Mouse (Mus musculus): ENCODE data around the gene Gzmm. TPM values are rescaled to one million over a fixed set of nuclear protein-coding genes. Genes with fewer than 3 reads are reported as not detected.

Gene Gzmm
- polyA plus RNA-seq, 1 experiment: 0.71 TPM

- Histone ChIP-seq H3K4me2 (ENCODE audit: low read depth) (peak overlapping the region; percentile 96), H3K27me3 (ENCODE audit: control insufficient read depth, insufficient read depth, insufficient read length) (no peaks in the 10 kb centered on the region), H3ac (ENCODE audit: control insufficient read depth, insufficient read length) (no peak overlapping the region), H3K79me2 (ENCODE audit: control insufficient read depth, insufficient read depth) (peaks cover 47% of the 10 kb centered on the region), H3K4me3 (peak overlapping the region; percentile 93), H3K36me3 (ENCODE audit: control insufficient read depth, insufficient read depth) (peaks cover 18% of the 10 kb centered on the region)
- TF ChIP-seq MYOG (IDR thresholded peaks at IDR 0.05; ENCODE audit: control insufficient read depth in 1 of 3, insufficient read depth in 1 of 3, insufficient read length in 2 of 3, low read depth in 2 of 3): peak in 1 of 3 experiments; percentile 89
- TF ChIP-seq CEBPB (IDR thresholded peaks at IDR 0.05; ENCODE audit: insufficient read depth, poor library complexity, severe bottlenecking): no peak
- no peak for TF ChIP-seq TCF12 (IDR thresholded peaks at IDR 0.05; ENCODE audit: insufficient read depth, poor library complexity, severe bottlenecking)
- peak in 1 of 3 experiments; percentile 69 for TF ChIP-seq MYOD1 (IDR thresholded peaks at IDR 0.05; ENCODE audit: control insufficient read depth in 1 of 3, insufficient read length in 2 of 3, low read depth in 2 of 3)
- no peak for TF ChIP-seq POLR2AphosphoS2 (IDR thresholded peaks at IDR 0.05; ENCODE audit: insufficient read length, low read depth)
- no peak for TF ChIP-seq TCF3 (IDR thresholded peaks at IDR 0.05; ENCODE audit: insufficient read length, low read depth)
Observed at GRCm38 (mm10) chr10:79707162-79707561, 18.3 kb downstream of the Gzmm start.

- Histone ChIP-seq H3ac (ENCODE audit: control insufficient read depth, insufficient read length) (no peak overlapping the region), H3K36me3 (ENCODE audit: control insufficient read depth, insufficient read depth) (peaks cover 18% of the 10 kb centered on the region), H3K79me2 (ENCODE audit: control insufficient read depth, insufficient read depth) (peaks cover 47% of the 10 kb centered on the region), H3K4me3 (peak overlapping the region; percentile 93), H3K4me2 (ENCODE audit: low read depth) (peak overlapping the region; percentile 96), H3K27me3 (ENCODE audit: control insufficient read depth, insufficient read depth, insufficient read length) (no peaks in the 10 kb centered on the region)
- TF ChIP-seq POLR2AphosphoS2 (IDR thresholded peaks at IDR 0.05; ENCODE audit: insufficient read length, low read depth) (peak; percentile 21), E2F4 (IDR thresholded peaks at IDR 0.05; ENCODE audit: insufficient read depth) (no peak)
Observed at GRCm38 (mm10) chr10:79707759-79708158, 18.9 kb downstream of the Gzmm start.

GRCm38 (mm10) chr10:79708668-79709067 is 19.8 kb downstream of the Gzmm start:
- Histone ChIP-seq H3K36me3 (ENCODE audit: control insufficient read depth, insufficient read depth) (peaks cover 18% of the 10 kb centered on the region), H3K4me2 (ENCODE audit: low read depth) (peak overlapping the region; percentile 30)
- TF ChIP-seq TCF12 (IDR thresholded peaks at IDR 0.05; ENCODE audit: insufficient read depth, poor library complexity, severe bottlenecking): no peak
- TF ChIP-seq POLR2A (IDR thresholded peaks at IDR 0.05; ENCODE audit: insufficient read length, low read depth): no peak
- peak in 2 of 3 experiments; percentile 63 to 84 for TF ChIP-seq MYOD1 (IDR thresholded peaks at IDR 0.05; ENCODE audit: control insufficient read depth in 1 of 3, insufficient read length in 2 of 3, low read depth in 2 of 3)
- no peak for TF ChIP-seq E2F4 (IDR thresholded peaks at IDR 0.05; ENCODE audit: insufficient read depth)
- peak; percentile 52 for TF ChIP-seq POLR2AphosphoS2 (IDR thresholded peaks at IDR 0.05; ENCODE audit: insufficient read length, low read depth)
- no peak for TF ChIP-seq MAX (IDR thresholded peaks at IDR 0.05; ENCODE audit: low read depth)
- TF ChIP-seq MYOG (IDR thresholded peaks at IDR 0.05; ENCODE audit: control insufficient read depth in 1 of 3, insufficient read depth in 1 of 3, insufficient read length in 2 of 3, low read depth in 2 of 3): peak in 2 of 3 experiments; percentile 89 to 93
- TF ChIP-seq TCF3 (IDR thresholded peaks at IDR 0.05; ENCODE audit: insufficient read length, low read depth): no peak
- no peak for TF ChIP-seq REST (IDR thresholded peaks at IDR 0.05; ENCODE audit: insufficient read depth, insufficient read length)
- no peak for TF ChIP-seq USF1 (IDR thresholded peaks at IDR 0.05; ENCODE audit: low read depth)
- no peak for TF ChIP-seq SRF (IDR thresholded peaks at IDR 0.05; ENCODE audit: control insufficient read depth, insufficient read length, low read depth)
- TF ChIP-seq CEBPB (IDR thresholded peaks at IDR 0.05; ENCODE audit: insufficient read depth, poor library complexity, severe bottlenecking): no peak

GRCm38 (mm10) chr10:79709307-79709706 is 20.5 kb downstream of the Gzmm start:
- no peaks in the 10 kb centered on the region for H3K27me3 ChIP-seq (ENCODE audit: control insufficient read depth, insufficient read depth, insufficient read length)
- peaks cover 18% of the 10 kb centered on the region for H3K36me3 ChIP-seq (ENCODE audit: control insufficient read depth, insufficient read depth)
- TF ChIP-seq MYOG (IDR thresholded peaks at IDR 0.05; ENCODE audit: control insufficient read depth in 1 of 3, insufficient read depth in 1 of 3, insufficient read length in 2 of 3, low read depth in 2 of 3) (peak in 2 of 3 experiments; percentile 66 to 77), USF1 (IDR thresholded peaks at IDR 0.05; ENCODE audit: low read depth) (no peak), E2F4 (IDR thresholded peaks at IDR 0.05; ENCODE audit: insufficient read depth) (no peak), MYOD1 (IDR thresholded peaks at IDR 0.05; ENCODE audit: control insufficient read depth in 1 of 3, insufficient read length in 2 of 3, low read depth in 2 of 3) (peak in 1 of 3 experiments; percentile 31), MAX (IDR thresholded peaks at IDR 0.05; ENCODE audit: low read depth) (no peak)
- no peak overlapping the region for H3K4me3 ChIP-seq
- H3ac ChIP-seq (ENCODE audit: control insufficient read depth, insufficient read length): no peak overlapping the region
- H3K4me2 ChIP-seq (ENCODE audit: low read depth): peak overlapping the region; percentile 6
- peaks cover 47% of the 10 kb centered on the region for H3K79me2 ChIP-seq (ENCODE audit: control insufficient read depth, insufficient read depth)

More at GRCm38 (mm10) chr10:79708668-79709067, 19.8 kb downstream of the Gzmm start:
- Histone ChIP-seq H3K27me3 (ENCODE audit: control insufficient read depth, insufficient read depth, insufficient read length) (no peaks in the 10 kb centered on the region), H3ac (ENCODE audit: control insufficient read depth, insufficient read length) (no peak overlapping the region), H3K79me2 (ENCODE audit: control insufficient read depth, insufficient read depth) (peaks cover 47% of the 10 kb centered on the region), H3K4me3 (no peak overlapping the region)

- TF ChIP-seq REST (IDR thresholded peaks at IDR 0.05; ENCODE audit: insufficient read depth, insufficient read length) (no peak), USF1 (IDR thresholded peaks at IDR 0.05; ENCODE audit: low read depth) (no peak), SRF (IDR thresholded peaks at IDR 0.05; ENCODE audit: control insufficient read depth, insufficient read length, low read depth) (no peak), E2F4 (IDR thresholded peaks at IDR 0.05; ENCODE audit: insufficient read depth) (no peak), TCF3 (IDR thresholded peaks at IDR 0.05; ENCODE audit: insufficient read length, low read depth) (no peak), MYOD1 (IDR thresholded peaks at IDR 0.05; ENCODE audit: control insufficient read depth in 1 of 3, insufficient read length in 2 of 3, low read depth in 2 of 3) (no peak), MYOG (IDR thresholded peaks at IDR 0.05; ENCODE audit: control insufficient read depth in 1 of 3, insufficient read depth in 1 of 3, insufficient read length in 2 of 3, low read depth in 2 of 3) (no peak), CEBPB (IDR thresholded peaks at IDR 0.05; ENCODE audit: insufficient read depth, poor library complexity, severe bottlenecking) (no peak), POLR2A (IDR thresholded peaks at IDR 0.05; ENCODE audit: insufficient read length, low read depth) (no peak)
- no peak overlapping the region for H3K4me2 ChIP-seq (ENCODE audit: low read depth)
- peaks cover 18% of the 10 kb centered on the region for H3K36me3 ChIP-seq (ENCODE audit: control insufficient read depth, insufficient read depth)
- peaks cover 20% of the 10 kb centered on the region for H3K79me2 ChIP-seq (ENCODE audit: control insufficient read depth, insufficient read depth)
- H3ac ChIP-seq (ENCODE audit: control insufficient read depth, insufficient read length): no peak overlapping the region
- H3K27me3 ChIP-seq (ENCODE audit: control insufficient read depth, insufficient read depth, insufficient read length): peaks cover 15% of the 10 kb centered on the region
- H3K4me3 ChIP-seq: no peak overlapping the region
Observed at GRCm38 (mm10) chr10:79712029-79712428, 23.2 kb downstream of the Gzmm start.

All from myocyte (in vitro differentiated cells).